In the genomic region with DNA sequence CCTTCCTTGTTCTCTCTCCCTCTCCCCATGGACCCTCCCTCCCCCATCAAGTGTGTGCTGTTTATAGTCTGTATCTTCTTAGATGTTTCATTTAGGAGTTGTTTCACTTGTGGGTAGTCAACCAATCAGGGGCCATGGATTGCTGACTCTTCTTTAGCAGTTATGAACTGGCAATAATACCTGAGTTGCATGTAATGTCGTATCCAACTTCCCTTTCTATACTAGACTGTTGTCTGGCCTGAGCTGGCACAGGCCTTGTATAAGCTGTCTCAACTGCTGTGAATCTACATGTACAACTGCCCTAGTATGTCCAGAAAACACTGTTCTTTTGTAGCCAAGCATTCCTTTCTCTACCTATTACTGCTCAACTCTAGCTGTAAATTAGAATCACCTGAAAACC, we compare ENCODE assay signal across 20 mouse cellular contexts.
DNase-seq lines count a peak whose midpoint lies in the region; ATAC-seq and TF ChIP-seq lines count a peak whose summit lies in the region.
"Had no signal": no experiment of that assay in that cellular context is flagged by ENCODE, and none has a peak within 500 bp of the region (broad histone marks: within the 10 kb centered on the region; RNA-seq: fewer than 3 reads in every experiment).

No protein-coding gene starts in this region.

- H3K4me1 ChIP-seq in heart, embryonic 15.5 days (replicated peaks): peaks cover 14% of the 10 kb centered on the region
- H3K4me1 ChIP-seq in heart, embryonic 12.5 days (replicated peaks): peaks cover 18% of the 10 kb centered on the region
- no peaks in the 10 kb centered on the region for H3K4me1 ChIP-seq in intestine, postnatal 0 days (replicated peaks; ENCODE audit: control insufficient read depth, insufficient read depth, low read length)

- 0 out of 2 replicates have a peak overlapping the region, but pooled peaks have one; percentile 66 for H3K27ac ChIP-seq in heart, embryonic 15.5 days
- no peak overlapping the region; the same call in 1 of the 2 replicates for H3K27ac ChIP-seq in heart, embryonic 12.5 days (ENCODE audit: poor library complexity, severe bottlenecking)
- H3K27ac ChIP-seq in intestine, postnatal 0 days (ENCODE audit: low read depth, low read length): no peak overlapping the region
- H3K27ac ChIP-seq: gastrocnemius, adult 2 months; heart, adult 2 months; hindbrain, embryonic 15.5 days had no signal

- TF ChIP-seq CTCF in intestine, postnatal 0 days (IDR thresholded peaks at IDR 0.05; ENCODE audit: low read depth): no peak

- no peak overlapping the region for H3K4me3 ChIP-seq in heart, embryonic 15.5 days
- H3K4me3 ChIP-seq in heart, embryonic 12.5 days: no peak overlapping the region
- H3K4me3 ChIP-seq in intestine, postnatal 0 days (ENCODE audit: low read depth, low read length): no peak overlapping the region
- H3K4me3 ChIP-seq: gastrocnemius, adult 2 months; heart, adult 2 months; heart, embryonic 13.5 days; hindbrain, embryonic 15.5 days had no signal

- H3K36me3 ChIP-seq in heart, embryonic 15.5 days: no peaks in the 10 kb centered on the region
- no peaks in the 10 kb centered on the region for H3K36me3 ChIP-seq in heart, embryonic 12.5 days
- no peaks in the 10 kb centered on the region for H3K36me3 ChIP-seq in splenic B cell, adult 2 months (ENCODE audit: control insufficient read depth, insufficient read depth, low read length, poor library complexity, severe bottlenecking)
- no peaks in the 10 kb centered on the region for H3K36me3 ChIP-seq in intestine, postnatal 0 days (ENCODE audit: control insufficient read depth, insufficient read depth)
- H3K36me3 ChIP-seq: hindbrain, embryonic 15.5 days had no signal

- no peak overlapping the region for H3K9ac ChIP-seq in heart, embryonic 15.5 days
- no peak overlapping the region for H3K9ac ChIP-seq in heart, embryonic 12.5 days
- H3K9ac ChIP-seq in intestine, postnatal 0 days (ENCODE audit: low read depth, low read length): no peak overlapping the region
- H3K9ac ChIP-seq: heart, embryonic 13.5 days; hindbrain, embryonic 15.5 days had no signal

- 81% methylated on average over 1 of the region's 1 CpGs for WGBS in heart, embryonic 15.5 days
- 76% methylated on average over 1 of the region's 1 CpGs for WGBS in heart, embryonic 12.5 days
- WGBS in intestine, postnatal 0 days: 94% methylated on average over 1 of the region's 1 CpGs

- no peaks in the 10 kb centered on the region for H3K27me3 ChIP-seq in heart, embryonic 15.5 days
- no peaks in the 10 kb centered on the region for H3K27me3 ChIP-seq in heart, embryonic 12.5 days (replicated peaks)
- H3K27me3 ChIP-seq in splenic B cell, adult 2 months (ENCODE audit: control insufficient read depth, insufficient read depth, low read length, poor library complexity, severe bottlenecking): no peaks in the 10 kb centered on the region
- no peaks in the 10 kb centered on the region for H3K27me3 ChIP-seq in intestine, postnatal 0 days (replicated peaks; ENCODE audit: control insufficient read depth, insufficient read depth, low read length)
- H3K27me3 ChIP-seq: heart, embryonic 13.5 days; hindbrain, embryonic 15.5 days had no signal

- H3K9me3 ChIP-seq in heart, embryonic 15.5 days (replicated peaks): no peaks in the 10 kb centered on the region
- H3K9me3 ChIP-seq in heart, embryonic 12.5 days (replicated peaks): no peaks in the 10 kb centered on the region
- H3K9me3 ChIP-seq in intestine, postnatal 0 days (ENCODE audit: control insufficient read depth): no peaks in the 10 kb centered on the region
- H3K9me3 ChIP-seq: heart, embryonic 13.5 days; hindbrain, embryonic 15.5 days had no signal

- no peak overlapping the region for H3K4me2 ChIP-seq in heart, embryonic 15.5 days
- H3K4me2 ChIP-seq in heart, embryonic 12.5 days: no peak overlapping the region
- H3K4me2 ChIP-seq in intestine, postnatal 0 days (replicated peaks; ENCODE audit: low read depth): no peak overlapping the region
- H3K4me2 ChIP-seq: hindbrain, embryonic 15.5 days had no signal

- DNase-seq in splenic B cell, adult 2 months (ENCODE audit: low read depth, low spot score): peak; percentile 45
- DNase-seq in MN1 (ENCODE audit: low spot score): no peak
- DNase-seq in cerebellum, postnatal 10 days: no peak
- DNase-seq: adrenal gland, postnatal 14 days; cerebellum, adult 11-12 months; cerebellum, adult 9-10 months; cerebellum, postnatal 36 days; gastrocnemius, adult 2 months; gastrocnemius, postnatal 25 days; heart, adult 2 months; heart, postnatal 14 days; kidney, adult 11 months had no signal

- no peak for ATAC-seq in heart, embryonic 15.5 days (replicated peaks; ENCODE audit: insufficient number of reproducible peaks, insufficient read depth, low FRiP score, low read depth)
- no peak for ATAC-seq in heart, embryonic 12.5 days (ENCODE audit: insufficient number of reproducible peaks, low FRiP score)
- peak; percentile 25 for ATAC-seq in activated CD4-positive, CD25-positive, alpha-beta regulatory T cell, adult 4 months
- ATAC-seq in megakaryocyte, adult 5-6 weeks (ENCODE audit: poor library complexity, severe bottlenecking): peak; percentile 43
- no peak for ATAC-seq in intestine, postnatal 0 days
- ATAC-seq: forebrain, embryonic 14.5 days had no signal

Comparison
In these comparisons a context has a peak if more than half of its experiments do, and no peak if none do; other contexts are left out.
1. ATAC-seq: peak in activated CD4-positive, CD25-positive, alpha-beta regulatory T cell, adult 4 months (single experiment) and megakaryocyte, adult 5-6 weeks (single experiment); none in heart, embryonic 15.5 days (single experiment), heart, embryonic 12.5 days (single experiment) and intestine, postnatal 0 days (single experiment).